Mouse (Mus musculus) embryonic fibroblast, embryonic 13.5 days (primary cell): ENCODE measurements around the gene Hsd17b11.

ENCODE experiments used
- CTCF ChIP-seq: IDR thresholded peaks from 2 replicates; pipeline ENCODE4 v1.5.1; 2011; ENCODE audit warnings: mild to moderate bottlenecking, control low read depth, low read length, moderate library complexity, borderline replicate concordance; ENCODE audit not compliant: insufficient read depth
- POLR2A ChIP-seq: IDR thresholded peaks from 2 replicates; pipeline ENCODE4 v1.6.1; 2011; ENCODE audit warnings: low read depth, mild to moderate bottlenecking, control low read depth, low read length, moderate library complexity

DNA sequence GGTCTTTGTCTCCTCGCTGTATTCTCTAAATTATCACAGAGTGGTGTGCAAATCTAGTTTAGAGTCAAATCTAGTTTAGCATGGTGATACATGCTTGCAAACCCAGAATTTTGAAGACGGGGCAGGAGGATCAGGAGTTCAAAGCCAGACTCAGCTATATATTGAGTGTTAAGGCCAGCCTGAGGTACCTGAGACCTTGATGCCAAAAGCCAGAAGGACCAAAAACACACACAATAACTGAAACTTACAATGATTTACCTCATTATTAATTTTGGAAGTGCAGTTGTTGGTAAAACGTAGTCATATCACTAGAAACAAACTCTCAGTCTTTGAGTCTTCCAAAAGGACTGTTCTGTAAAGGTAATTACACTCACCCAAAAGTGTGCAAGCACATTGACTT is 12.3 kb downstream of the Hsd17b11 start:
- TF ChIP-seq CTCF = no peak
- TF ChIP-seq POLR2A = no peak
